Mouse (Mus musculus) heart, embryonic 15.5 days (tissue): ENCODE measurements at regions not wholly inside any gene's neighbourhood (a gene's known extent, or its start where the extent isn't known, plus 50 kb on each side); places are given as distances from the start of the nearest gene placed in this dataset.

Source experiments
- ATAC-seq: fragments of 200-750 bp; cut with Nextera tagmentation; replicated peaks from 2 replicates; pipeline ENCODE4 v1.8.0; 2017; ENCODE audit warnings: low read depth, moderate TSS enrichment; ENCODE audit not compliant: insufficient number of reproducible peaks, insufficient read depth, low FRiP score
- H3K27ac ChIP-seq: fragments of 300-500 bp; sonication (generic); 2 replicates; pipeline ENCODE4 v1.5.1; 2015; ENCODE audit warnings: mild to moderate bottlenecking, inconsistent platforms
- H3K27me3 ChIP-seq: fragments of 300-500 bp; sonication (generic); 2 replicates; pipeline ENCODE4 v1.6.1; 2015; ENCODE audit warnings: inconsistent platforms
- H3K36me3 ChIP-seq: fragments of 300-500 bp; sonication (generic); 2 replicates; pipeline ENCODE4 v1.6.1; 2015; ENCODE audit warnings: mild to moderate bottlenecking, inconsistent platforms
- H3K4me1 ChIP-seq: fragments of 300-500 bp; sonication (generic); replicated peaks from 2 replicates; pipeline ENCODE4 v1.6.1; 2015; ENCODE audit warnings: inconsistent platforms
- H3K4me2 ChIP-seq: fragments of 300-500 bp; sonication (generic); 2 replicates; pipeline ENCODE4 v1.6.1; 2015; ENCODE audit warnings: inconsistent platforms, mild to moderate bottlenecking, moderate library complexity
- H3K4me3 ChIP-seq: fragments of 300-500 bp; sonication (generic); 2 replicates; pipeline ENCODE4 v1.5.1; 2015; ENCODE audit warnings: mild to moderate bottlenecking, inconsistent platforms
- H3K9ac ChIP-seq: fragments of 300-500 bp; sonication (generic); 2 replicates; pipeline ENCODE4 v1.6.1; 2015; ENCODE audit warnings: mild to moderate bottlenecking, inconsistent platforms
- H3K9me3 ChIP-seq: fragments of 300-500 bp; sonication (generic); replicated peaks from 2 replicates; pipeline ENCODE4 v1.6.1; 2016; ENCODE audit warnings: inconsistent platforms
- WGBS: fragments of 180-500 bp; shearing (Covaris S2); methylation state at CpG from one replicate; pipeline ENCODE4 v1.1.7; 2015; ENCODE audit warnings: mixed read lengths; 5-methylcytosine and 5-hydroxymethylcytosine counted together

DNA sequence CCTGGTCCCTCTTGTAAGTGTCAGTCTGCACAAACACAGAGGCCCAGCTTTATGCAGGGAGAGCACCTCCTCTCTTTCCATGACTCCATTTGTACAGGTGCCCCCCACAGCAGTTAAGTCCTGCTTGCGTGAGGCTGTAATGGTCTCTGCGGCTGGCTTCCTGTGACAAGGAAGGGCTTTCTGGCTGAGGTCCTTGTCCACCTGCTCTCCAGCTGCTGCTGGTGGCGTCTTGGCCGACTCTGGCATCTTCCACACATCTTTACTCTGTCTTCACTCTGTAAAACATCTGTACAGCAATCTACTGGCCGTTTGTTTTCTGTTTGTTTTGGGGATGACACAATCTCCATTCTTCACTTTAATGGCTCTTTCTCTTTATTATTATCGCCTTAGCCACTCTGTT, 60.8 kb downstream of the Rpusd4 start:
- no peak overlapping the region for H3K4me2 ChIP-seq
- peaks cover 37% of the 10 kb centered on the region for H3K4me1 ChIP-seq
- no peak overlapping the region for H3K9ac ChIP-seq
- H3K36me3 ChIP-seq, result no peaks in the 10 kb centered on the region
- no peaks in the 10 kb centered on the region for H3K27me3 ChIP-seq
- H3K9me3 ChIP-seq, result no peaks in the 10 kb centered on the region
- no peak for ATAC-seq
- no peak overlapping the region for H3K27ac ChIP-seq
- WGBS, result 61% methylated on average over 6 of the region's 6 CpGs
- H3K4me3 ChIP-seq, result no peak overlapping the region

DNA sequence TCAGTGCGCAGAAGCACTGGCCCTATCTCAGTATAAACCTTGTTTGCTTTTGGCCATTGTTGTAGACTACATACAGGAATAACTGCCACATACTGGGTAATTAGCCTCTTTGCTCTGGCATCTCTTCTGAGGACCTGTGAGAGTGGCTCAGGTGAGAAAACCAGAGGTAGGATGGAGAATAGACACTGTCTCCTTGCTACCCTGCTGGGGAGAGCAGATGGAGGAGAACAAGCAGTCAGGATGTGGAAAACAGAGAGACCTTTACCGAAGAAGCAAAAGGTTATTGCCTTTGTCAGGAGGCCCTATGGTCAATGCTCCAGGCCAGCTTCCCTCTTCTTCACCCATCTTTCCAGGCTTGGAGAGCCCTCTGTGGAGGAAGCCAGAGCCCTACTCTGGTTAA, 62.7 kb downstream of the Rpusd4 start:
- H3K4me2 ChIP-seq, result no peak overlapping the region
- H3K36me3 ChIP-seq, result no peaks in the 10 kb centered on the region
- H3K9me3 ChIP-seq, result no peaks in the 10 kb centered on the region
- H3K9ac ChIP-seq, result no peak overlapping the region
- H3K27ac ChIP-seq, result no peak overlapping the region
- 89% methylated on average over 2 of the region's 2 CpGs for WGBS
- H3K4me3 ChIP-seq, result no peak overlapping the region
- peaks cover 55% of the 10 kb centered on the region for H3K4me1 ChIP-seq
- ATAC-seq, result no peak
- no peaks in the 10 kb centered on the region for H3K27me3 ChIP-seq

GRCm38 (mm10) chr9:35331241-35331680, 63.6 kb downstream of the Rpusd4 start:
- WGBS, result 55% methylated on average over 7 of the region's 7 CpGs
- no peaks in the 10 kb centered on the region for H3K36me3 ChIP-seq
- H3K27ac ChIP-seq, result peak overlapping the region; percentile 29; the same call in 1 of the 2 replicates
- peaks cover 64% of the 10 kb centered on the region for H3K4me1 ChIP-seq
- no peaks in the 10 kb centered on the region for H3K27me3 ChIP-seq
- no peak for ATAC-seq
- H3K4me2 ChIP-seq, result no peak overlapping the region
- no peaks in the 10 kb centered on the region for H3K9me3 ChIP-seq
- no peak overlapping the region for H3K4me3 ChIP-seq
- H3K9ac ChIP-seq, result no peak overlapping the region

- no peaks in the 10 kb centered on the region for H3K36me3 ChIP-seq
- H3K4me3 ChIP-seq, result no peak overlapping the region
- H3K4me2 ChIP-seq, result no peak overlapping the region
- H3K4me1 ChIP-seq, result peaks cover 67% of the 10 kb centered on the region
- no peaks in the 10 kb centered on the region for H3K9me3 ChIP-seq
- no peaks in the 10 kb centered on the region for H3K27me3 ChIP-seq
- peak overlapping the region; percentile 24; the same call in 1 of the 2 replicates for H3K27ac ChIP-seq
- H3K9ac ChIP-seq, result no peak overlapping the region
- WGBS, result 57% methylated on average over 11 of the region's 11 CpGs
- no peak for ATAC-seq
Observed at GRCm38 (mm10) chr9:35332688-35333630, 65.3 kb downstream of the Rpusd4 start.

DNA sequence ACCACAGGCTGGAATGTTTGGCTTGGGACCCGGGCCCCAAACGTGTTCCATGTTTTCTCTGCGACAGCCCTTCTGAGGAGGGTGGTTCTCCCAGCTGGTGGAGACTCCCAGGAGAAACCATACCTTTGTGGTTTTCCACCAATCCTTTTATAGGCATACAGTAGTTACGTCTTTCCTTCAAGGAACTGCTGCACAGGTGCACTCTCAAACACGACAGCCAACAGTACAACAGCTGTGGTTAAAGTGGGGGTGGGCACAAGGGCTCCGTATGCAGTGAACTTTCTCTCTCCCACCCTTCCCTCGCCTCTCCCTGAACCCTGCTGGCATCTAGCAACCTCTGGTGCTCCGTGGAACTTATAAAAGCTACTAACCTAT, 66.0 kb downstream of the Rpusd4 start:
- ATAC-seq, result no peak
- no peaks in the 10 kb centered on the region for H3K36me3 ChIP-seq
- H3K4me3 ChIP-seq, result no peak overlapping the region
- no peak overlapping the region for H3K27ac ChIP-seq
- no peak overlapping the region for H3K9ac ChIP-seq
- no peaks in the 10 kb centered on the region for H3K9me3 ChIP-seq
- H3K27me3 ChIP-seq, result no peaks in the 10 kb centered on the region
- peaks cover 72% of the 10 kb centered on the region for H3K4me1 ChIP-seq
- WGBS, result 72% methylated on average over 8 of the region's 8 CpGs
- H3K4me2 ChIP-seq, result no peak overlapping the region

DNA sequence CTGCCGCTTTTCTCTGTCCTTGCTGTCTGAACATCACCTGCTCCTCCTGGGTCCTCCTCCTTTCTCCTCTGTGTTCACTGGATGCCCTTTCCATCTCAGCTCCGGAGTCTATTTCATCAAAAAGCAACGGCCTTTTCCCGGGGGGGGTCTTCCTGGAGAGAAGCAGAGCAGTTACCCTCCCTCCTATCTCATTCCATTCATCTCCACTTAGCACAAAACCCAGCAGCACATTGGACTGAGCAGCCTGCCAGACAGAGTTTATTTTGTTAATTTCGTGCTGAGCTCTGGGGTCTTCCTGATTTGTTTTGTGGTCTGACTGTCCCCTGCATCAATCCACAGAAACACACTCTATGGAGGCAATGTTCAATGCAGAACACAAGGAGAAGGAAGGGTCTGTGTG, 66.9 kb downstream of the Rpusd4 start:
- Histone ChIP-seq H3K9me3 (no peaks in the 10 kb centered on the region), H3K4me1 (peaks cover 82% of the 10 kb centered on the region), H3K4me2 (no peak overlapping the region), H3K9ac (no peak overlapping the region), H3K36me3 (no peaks in the 10 kb centered on the region), H3K4me3 (no peak overlapping the region), H3K27ac (peak overlapping the region; percentile 80), H3K27me3 (no peaks in the 10 kb centered on the region)
- WGBS, result 65% methylated on average over 5 of the region's 5 CpGs
- no peak for ATAC-seq

- no peak overlapping the region for H3K4me3 ChIP-seq
- no peaks in the 10 kb centered on the region for H3K9me3 ChIP-seq
- peak; percentile 28; the same call in 1 of the 2 replicates for ATAC-seq
- H3K27me3 ChIP-seq, result no peaks in the 10 kb centered on the region
- H3K27ac ChIP-seq, result peak overlapping the region; percentile 80
- no peak overlapping the region for H3K9ac ChIP-seq
- H3K4me1 ChIP-seq, result peaks cover 84% of the 10 kb centered on the region
- 71% methylated on average over 3 of the region's 3 CpGs for WGBS
- peak overlapping the region; percentile 44; the same call in 1 of the 2 replicates for H3K4me2 ChIP-seq
- H3K36me3 ChIP-seq, result no peaks in the 10 kb centered on the region
Observed at GRCm38 (mm10) chr9:35335181-35335580, 67.5 kb downstream of the Rpusd4 start.

DNA sequence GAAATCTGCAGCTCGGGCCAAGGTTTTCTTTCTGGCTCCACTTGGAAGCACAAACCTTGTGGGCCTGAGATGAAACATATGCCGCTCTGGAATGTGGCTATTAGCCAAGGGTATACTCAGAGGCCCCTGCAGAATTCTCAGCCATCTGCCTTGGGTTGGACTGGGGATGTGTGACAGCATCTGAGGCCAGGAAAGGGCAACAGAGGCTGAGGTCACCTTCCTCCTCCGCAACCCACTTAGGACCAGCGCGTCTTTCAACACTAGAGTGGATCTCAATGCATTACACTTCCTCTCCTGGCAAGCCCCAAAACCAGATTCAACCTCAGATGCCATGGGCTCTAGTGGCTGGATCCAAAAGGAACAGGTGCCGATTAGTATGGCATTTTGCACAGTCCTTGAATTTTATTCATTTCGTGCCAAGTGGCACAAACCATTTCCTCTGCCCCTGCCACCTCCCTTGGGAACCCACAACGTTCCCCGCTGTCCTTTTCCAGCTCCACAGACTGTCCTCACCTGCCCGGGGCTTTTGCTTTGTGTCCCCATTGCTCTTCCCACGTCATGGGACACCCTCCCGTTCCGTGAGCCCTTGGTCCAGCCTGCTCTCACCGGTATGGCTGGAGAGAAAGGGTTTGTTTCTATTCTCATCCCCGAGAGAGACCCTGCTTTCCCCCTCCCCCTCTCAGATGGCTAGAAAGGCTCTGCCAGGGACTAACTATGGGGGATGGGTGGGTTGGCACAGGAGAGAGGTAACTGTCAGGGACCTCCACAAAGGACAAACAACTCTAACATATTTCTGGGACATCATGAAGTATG, 68.4 kb downstream of the Rpusd4 start:
- peak overlapping the region; percentile 80 for H3K27ac ChIP-seq
- H3K4me2 ChIP-seq, result peak overlapping the region; percentile 44
- no peak overlapping the region for H3K4me3 ChIP-seq
- peaks cover 86% of the 10 kb centered on the region for H3K4me1 ChIP-seq
- WGBS, result 20% methylated on average over 15 of the region's 15 CpGs
- H3K36me3 ChIP-seq, result no peaks in the 10 kb centered on the region
- ATAC-seq, result peak; percentile 82
- no peaks in the 10 kb centered on the region for H3K9me3 ChIP-seq
- no peak overlapping the region for H3K9ac ChIP-seq
- no peaks in the 10 kb centered on the region for H3K27me3 ChIP-seq

GRCm38 (mm10) chr9:35336701-35337055, 69.0 kb downstream of the Rpusd4 start:
- Histone ChIP-seq H3K9me3 (no peaks in the 10 kb centered on the region), H3K4me1 (peaks cover 86% of the 10 kb centered on the region), H3K4me3 (no peak overlapping the region), H3K27ac (peak overlapping the region; percentile 80), H3K9ac (no peak overlapping the region), H3K27me3 (no peaks in the 10 kb centered on the region), H3K36me3 (no peaks in the 10 kb centered on the region), H3K4me2 (0 out of 2 replicates have a peak overlapping the region, but pooled peaks have one; percentile 44)
- no peak for ATAC-seq
- WGBS, result 53% methylated on average over 5 of the region's 5 CpGs

DNA sequence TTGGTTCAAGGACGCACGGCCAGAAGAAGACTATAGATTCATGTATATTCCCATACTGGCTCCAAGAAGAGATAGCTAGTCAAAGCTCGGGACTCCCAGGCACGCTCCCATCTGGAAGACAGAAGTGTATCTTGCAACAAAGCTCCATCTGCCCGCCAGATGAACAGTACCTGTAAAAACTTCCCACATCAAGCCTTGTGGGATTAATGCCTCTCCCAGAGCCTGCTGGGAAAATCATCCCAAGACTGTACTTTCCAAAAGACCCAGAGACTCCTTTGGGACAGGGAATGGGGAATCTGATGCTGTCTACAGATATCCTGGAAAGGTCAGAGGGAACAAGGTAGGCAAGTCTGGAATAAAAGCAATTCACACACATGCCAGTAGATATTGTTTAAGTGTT, 71.2 kb downstream of the Rpusd4 start:
- peak overlapping the region; percentile 40 for H3K27ac ChIP-seq
- no peak for ATAC-seq
- H3K9ac ChIP-seq, result no peak overlapping the region
- no peak overlapping the region for H3K4me3 ChIP-seq
- no peak overlapping the region for H3K4me2 ChIP-seq
- no peaks in the 10 kb centered on the region for H3K27me3 ChIP-seq
- no peaks in the 10 kb centered on the region for H3K9me3 ChIP-seq
- 67% methylated on average over 5 of the region's 5 CpGs for WGBS
- H3K4me1 ChIP-seq, result peaks cover 85% of the 10 kb centered on the region
- no peaks in the 10 kb centered on the region for H3K36me3 ChIP-seq

GRCm38 (mm10) chr9:35339492-35340262, 72.0 kb downstream of the Rpusd4 start:
- no peak overlapping the region for H3K4me2 ChIP-seq
- H3K4me3 ChIP-seq, result no peak overlapping the region
- WGBS, result 55% methylated on average over 10 of the region's 10 CpGs
- no peaks in the 10 kb centered on the region for H3K36me3 ChIP-seq
- no peak for ATAC-seq
- peaks cover 84% of the 10 kb centered on the region for H3K4me1 ChIP-seq
- no peaks in the 10 kb centered on the region for H3K27me3 ChIP-seq
- no peak overlapping the region for H3K9ac ChIP-seq
- H3K9me3 ChIP-seq, result no peaks in the 10 kb centered on the region
- peak overlapping the region; percentile 40 for H3K27ac ChIP-seq
